Mouse (Mus musculus): ENCODE measurements around the gene Lrr1.

GRCm38 (mm10) chr12:69183583-69184308 lies 15.1 kb downstream of the Lrr1 start, which contains the start of the genes Rpl36al and Mgat2:
- TF ChIP-seq CTCF (IDR thresholded peaks at IDR 0.05; ENCODE audit: control insufficient read depth, insufficient read depth, insufficient replicate concordance, low read depth, low read length) (no peak), POLR2A (IDR thresholded peaks at IDR 0.05; ENCODE audit: control insufficient read depth, low read depth, low read length) (peak; percentile 95)
